Mouse (Mus musculus) embryonic facial prominence, embryonic 11.5 days (tissue): Measurements from ENCODE around the gene Tgfbr1. TPM values are rescaled to one million over a fixed set of nuclear protein-coding genes. Genes with fewer than 3 reads are reported as not detected.
"Not testable (repeated sequence)": the region's sequence is repeated elsewhere in the genome, so short reads cannot be mapped to it uniquely, and the experiment has no call there.

Source experiments
- ATAC-seq: fragments of 200-750 bp; cut with Nextera tagmentation; replicated peaks from 2 replicates; pipeline ENCODE4 v1.8.0; 2017; ENCODE audit warnings: low read depth; ENCODE audit not compliant: insufficient number of reproducible peaks, low FRiP score, low TSS enrichment
- DNase-seq: peaks from one replicate; pipeline ENCODE4 v3.0.0-alpha.2; 2015; ENCODE audit warnings: low spot score
- H3K27ac ChIP-seq: fragments of 300-500 bp; sonication (generic); replicated peaks from 2 replicates; pipeline ENCODE4 v1.5.1; 2014; ENCODE audit warnings: mild to moderate bottlenecking, low read depth, low read length, control low read depth
- H3K27me3 ChIP-seq: fragments of 300-500 bp; sonication (generic); 2 replicates; pipeline ENCODE4 v1.6.1; 2014; ENCODE audit warnings: mild to moderate bottlenecking, low read length, moderate library complexity, mixed read lengths; ENCODE audit not compliant: control insufficient read depth, insufficient read depth
- H3K36me3 ChIP-seq: fragments of 300-500 bp; sonication (generic); replicated peaks from 2 replicates; pipeline ENCODE4 v1.6.1; 2014; ENCODE audit warnings: low read depth, mild to moderate bottlenecking, low read length, moderate library complexity, mixed read lengths; ENCODE audit not compliant: control insufficient read depth, insufficient read depth
- H3K4me1 ChIP-seq: fragments of 300-500 bp; sonication (generic); 2 replicates; pipeline ENCODE4 v1.6.1; 2014; ENCODE audit warnings: low read length, mixed read lengths; ENCODE audit not compliant: control insufficient read depth, insufficient read depth
- H3K4me2 ChIP-seq: fragments of 300-500 bp; sonication (generic); 2 replicates; pipeline ENCODE4 v1.6.1; 2014; ENCODE audit warnings: low read depth, mild to moderate bottlenecking, control low read depth, low read length, moderate library complexity
- H3K4me3 ChIP-seq: fragments of 300-500 bp; sonication (generic); 2 replicates; pipeline ENCODE4 v1.5.1; 2014; ENCODE audit warnings: low read depth, low read length, control low read depth
- H3K9ac ChIP-seq: fragments of 300-500 bp; sonication (generic); replicated peaks from 2 replicates; pipeline ENCODE4 v1.6.1; 2014; ENCODE audit warnings: mild to moderate bottlenecking, control low read depth, low read length
- H3K9me3 ChIP-seq: fragments of 300-500 bp; sonication (generic); replicated peaks from 2 replicates; pipeline ENCODE4 v1.6.1; 2016; ENCODE audit warnings: mild to moderate bottlenecking, low read length, inconsistent platforms, mixed read lengths; ENCODE audit not compliant: control insufficient read depth
- WGBS: fragments of 180-500 bp; shearing (Covaris S2); extraction: QIAGEN DNeasy Blood & Tissue Kit; methylation state at CpG from one replicate; pipeline ENCODE4 v1.1.7; 2014; 5-methylcytosine and 5-hydroxymethylcytosine counted together
- polyA plus RNA-seq: library from polyadenylated mRNA; unstranded; fragments of >200 nt; fragmentation: Nextera tagmentation; extraction: Ambion mirVana; gene quantifications from 2 replicates; pipeline ENCODE4 v1.2.1, GENCODE M21; 2014

Tgfbr1 gene
- polyA plus RNA-seq, 1 experiment from 2014 or later = 111 TPM

- not testable (repeated sequence) for DNase-seq, H3K36me3 ChIP-seq, H3K9ac ChIP-seq, H3K27ac ChIP-seq, H3K27me3 ChIP-seq, H3K4me2 ChIP-seq, ATAC-seq, H3K9me3 ChIP-seq, H3K4me3 ChIP-seq, H3K4me1 ChIP-seq
- 93% methylated on average over 2 of the region's 2 CpGs for WGBS
Measured at GRCm38 (mm10) chr4:47391926-47392325, 38.9 kb downstream of the Tgfbr1 start.

GRCm38 (mm10) chr4:47396251-47396650, 43.2 kb downstream of the Tgfbr1 start:
- 93% methylated on average over 7 of the region's 7 CpGs for WGBS
- H3K36me3 ChIP-seq = no peaks in the 10 kb centered on the region

GRCm38 (mm10) chr4:47397951-47398687, 45.1 kb downstream of the Tgfbr1 start:
- H3K4me2 ChIP-seq = no peak overlapping the region
- no peak overlapping the region for H3K4me3 ChIP-seq
- H3K36me3 ChIP-seq = no peaks in the 10 kb centered on the region
- 88% methylated on average over 6 of the region's 6 CpGs for WGBS
- no peaks in the 10 kb centered on the region for H3K27me3 ChIP-seq
- ATAC-seq (no peak), DNase-seq (no peak)
- no peaks in the 10 kb centered on the region for H3K4me1 ChIP-seq
- H3K9me3 ChIP-seq = no peaks in the 10 kb centered on the region
- no peak overlapping the region for H3K9ac ChIP-seq
- H3K27ac ChIP-seq = no peak overlapping the region

More at GRCm38 (mm10) chr4:47396251-47396650, 43.2 kb downstream of the Tgfbr1 start:
- ATAC-seq (no peak), DNase-seq (no peak)
- H3K9me3 ChIP-seq = no peaks in the 10 kb centered on the region
- no peaks in the 10 kb centered on the region for H3K27me3 ChIP-seq
- no peaks in the 10 kb centered on the region for H3K4me1 ChIP-seq
- no peak overlapping the region for H3K4me2 ChIP-seq
- no peak overlapping the region for H3K9ac ChIP-seq
- H3K4me3 ChIP-seq = no peak overlapping the region
- H3K27ac ChIP-seq = no peak overlapping the region

- no peak overlapping the region for H3K27ac ChIP-seq
- no peaks in the 10 kb centered on the region for H3K9me3 ChIP-seq
- H3K36me3 ChIP-seq = no peaks in the 10 kb centered on the region
- H3K9ac ChIP-seq = no peak overlapping the region
- DNase-seq (peak; percentile 28), ATAC-seq (no peak)
- no peaks in the 10 kb centered on the region for H3K27me3 ChIP-seq
- H3K4me2 ChIP-seq = no peak overlapping the region
- no peak overlapping the region for H3K4me3 ChIP-seq
- no peaks in the 10 kb centered on the region for H3K4me1 ChIP-seq
Measured at GRCm38 (mm10) chr4:47399824-47400223, 46.8 kb downstream of the Tgfbr1 start.

GRCm38 (mm10) chr4:47400314-47400713, 47.3 kb downstream of the Tgfbr1 start:
- H3K36me3 ChIP-seq = no peaks in the 10 kb centered on the region
- no peak for ATAC-seq
- H3K27ac ChIP-seq = no peak overlapping the region
- H3K4me1 ChIP-seq = no peaks in the 10 kb centered on the region
- H3K9me3 ChIP-seq = no peaks in the 10 kb centered on the region
- 85% methylated on average over 4 of the region's 4 CpGs for WGBS
- no peak overlapping the region for H3K4me2 ChIP-seq
- no peaks in the 10 kb centered on the region for H3K27me3 ChIP-seq
- no peak for DNase-seq
- no peak overlapping the region for H3K4me3 ChIP-seq
- no peak overlapping the region for H3K9ac ChIP-seq

GRCm38 (mm10) chr4:47402200-47402599, 49.2 kb downstream of the Tgfbr1 start:
- H3K27me3 ChIP-seq = no peaks in the 10 kb centered on the region
- ATAC-seq (no peak), DNase-seq (no peak)
- no peaks in the 10 kb centered on the region for H3K4me1 ChIP-seq
- no peak overlapping the region for H3K9ac ChIP-seq
- H3K27ac ChIP-seq = no peak overlapping the region
- no peaks in the 10 kb centered on the region for H3K9me3 ChIP-seq
- no peaks in the 10 kb centered on the region; the same call in 1 of the 2 replicates for H3K36me3 ChIP-seq
- H3K4me3 ChIP-seq = no peak overlapping the region
- no peak overlapping the region for H3K4me2 ChIP-seq

GRCm38 (mm10) chr4:47404536-47404935, 51.5 kb downstream of the Tgfbr1 start:
- H3K4me3 ChIP-seq = no peak overlapping the region
- no peak overlapping the region for H3K4me2 ChIP-seq
- no peak for ATAC-seq
- H3K9ac ChIP-seq = no peak overlapping the region
- no peaks in the 10 kb centered on the region for H3K9me3 ChIP-seq
- H3K4me1 ChIP-seq = no peaks in the 10 kb centered on the region
- no peaks in the 10 kb centered on the region for H3K27me3 ChIP-seq
- WGBS = 91% methylated on average over 2 of the region's 2 CpGs
- H3K36me3 ChIP-seq = no peaks in the 10 kb centered on the region; the same call in 1 of the 2 replicates
- no peak overlapping the region for H3K27ac ChIP-seq
- DNase-seq = no peak

- WGBS = 82% methylated on average over 2 of the region's 2 CpGs
- H3K9ac ChIP-seq = no peak overlapping the region
Measured at GRCm38 (mm10) chr4:47407161-47407560, 54.1 kb downstream of the Tgfbr1 start.

More at GRCm38 (mm10) chr4:47407161-47407560, 54.1 kb downstream of the Tgfbr1 start:
- no peaks in the 10 kb centered on the region for H3K27me3 ChIP-seq
- H3K27ac ChIP-seq = no peak overlapping the region
- no peak overlapping the region for H3K4me3 ChIP-seq
- peaks cover 5% of the 10 kb centered on the region for H3K36me3 ChIP-seq
- ATAC-seq = no peak
- DNase-seq = no peak
- H3K9me3 ChIP-seq = no peaks in the 10 kb centered on the region
- H3K4me2 ChIP-seq = no peak overlapping the region
- H3K4me1 ChIP-seq = no peaks in the 10 kb centered on the region
